Mouse (Mus musculus) R1 (cell line): ENCODE measurements around the gene Cldn11.

ENCODE experiments used
- DNase-seq: peaks from one replicate; pipeline ENCODE4 v3.0.0-alpha.2; 2018; ENCODE audit warnings: low read depth, low spot score

Cldn11 gene

DNA sequence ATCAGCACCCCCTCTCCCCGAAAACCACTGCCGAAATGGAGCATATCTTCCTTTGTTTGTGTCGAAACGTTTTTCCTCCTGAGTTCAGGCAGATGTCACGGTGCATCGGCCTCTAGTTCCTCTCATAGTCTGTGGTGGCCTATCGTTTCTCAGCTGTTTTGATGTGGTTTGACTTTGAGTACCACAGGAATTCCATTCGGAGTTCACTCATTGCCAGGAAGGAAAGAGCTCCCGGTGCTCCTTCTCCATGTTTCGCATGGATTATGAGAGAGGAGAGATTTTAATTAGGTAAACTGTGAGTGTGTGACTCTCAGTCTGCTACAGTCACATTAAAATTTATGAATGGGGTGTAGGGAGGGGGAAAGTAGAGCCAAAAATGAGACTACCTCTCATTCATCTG lies 10.3 kb downstream of the Cldn11 start:
- DNase-seq: no peak

DNA sequence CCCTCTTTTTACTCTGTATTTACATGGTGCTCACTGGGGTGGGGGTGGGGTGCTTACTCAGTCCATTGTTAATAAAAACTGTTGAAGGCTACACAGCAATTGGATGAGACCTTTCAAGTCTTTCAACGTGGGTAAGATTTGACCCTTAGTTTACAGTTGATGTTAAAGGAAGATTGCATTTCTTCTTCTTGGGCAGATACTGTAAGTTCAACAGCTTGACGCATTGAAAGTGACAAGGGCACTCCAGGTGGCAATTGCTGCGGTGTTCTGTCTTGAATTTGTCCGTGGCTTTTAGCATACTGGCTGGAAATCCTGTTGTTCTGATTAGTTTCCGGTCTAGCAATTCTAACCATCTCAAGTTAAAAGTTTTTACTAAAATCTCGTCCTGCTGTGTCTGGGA lies 11.6 kb downstream of the Cldn11 start:
- no peak for DNase-seq

DNA sequence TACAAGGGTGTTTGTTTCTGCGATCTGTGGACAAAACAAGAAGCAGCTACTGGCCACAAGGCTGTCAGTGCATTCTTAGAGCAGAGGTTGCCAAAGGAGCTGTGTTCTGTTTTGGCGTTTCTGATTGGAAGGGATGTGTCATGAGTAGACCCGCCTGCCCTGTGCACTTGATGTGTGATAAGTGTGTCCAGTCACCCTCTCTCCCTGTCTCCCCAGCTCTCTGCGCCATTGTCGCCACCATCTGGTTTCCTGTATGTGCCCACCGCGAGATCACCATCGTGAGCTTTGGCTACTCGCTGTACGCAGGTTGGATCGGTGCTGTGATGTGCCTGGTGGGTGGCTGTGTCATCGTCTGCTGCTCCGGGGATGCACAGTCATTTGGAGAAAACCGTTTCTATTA lies 13.1 kb downstream of the Cldn11 start:
- DNase-seq: no peak

DNA sequence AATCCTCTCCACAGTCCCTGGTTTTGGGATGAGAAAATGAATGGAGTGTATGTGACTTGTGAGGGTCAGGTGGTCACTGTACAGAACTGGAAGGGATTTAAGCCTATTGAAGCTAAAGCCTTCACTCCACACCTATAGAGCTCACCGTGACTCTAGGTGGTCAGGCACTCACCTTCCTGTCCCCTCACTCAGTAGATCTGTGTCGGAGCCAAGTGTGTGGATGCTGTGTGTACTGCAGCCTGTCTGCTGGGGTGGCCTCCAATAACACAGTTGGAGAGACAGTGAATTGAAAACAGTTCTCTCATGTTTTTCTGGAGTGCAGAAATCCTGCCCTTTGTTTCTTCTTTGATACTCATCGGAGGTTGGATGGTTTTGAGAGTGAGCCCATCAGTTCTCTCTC lies 16.1 kb downstream of the Cldn11 start:
- DNase-seq: no peak

DNA sequence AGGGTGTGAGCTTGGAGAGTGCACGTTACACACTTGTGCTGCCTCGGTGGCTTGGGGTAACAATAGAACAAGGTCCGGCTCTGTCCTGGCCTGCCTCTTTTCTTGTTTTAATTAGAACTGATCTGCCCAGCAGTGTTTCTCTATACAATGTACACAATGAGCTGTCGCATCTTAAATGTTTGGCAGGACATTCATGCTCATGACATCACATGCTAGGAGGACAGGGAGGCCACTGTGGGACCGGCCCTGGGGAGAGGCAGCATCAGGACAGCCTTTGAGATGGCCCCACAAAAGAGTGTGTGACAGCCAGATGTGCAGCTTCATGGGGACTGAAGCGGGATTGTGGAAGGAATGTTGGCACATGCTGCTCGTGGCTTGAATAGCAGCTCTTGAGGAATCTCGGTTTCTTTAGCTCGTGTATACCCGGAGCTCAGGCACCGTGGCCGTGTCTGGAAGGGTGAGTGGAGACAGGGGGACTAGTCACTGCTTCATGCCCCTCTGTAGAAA lies 16.7 kb downstream of the Cldn11 start:
- DNase-seq: no peak

DNA sequence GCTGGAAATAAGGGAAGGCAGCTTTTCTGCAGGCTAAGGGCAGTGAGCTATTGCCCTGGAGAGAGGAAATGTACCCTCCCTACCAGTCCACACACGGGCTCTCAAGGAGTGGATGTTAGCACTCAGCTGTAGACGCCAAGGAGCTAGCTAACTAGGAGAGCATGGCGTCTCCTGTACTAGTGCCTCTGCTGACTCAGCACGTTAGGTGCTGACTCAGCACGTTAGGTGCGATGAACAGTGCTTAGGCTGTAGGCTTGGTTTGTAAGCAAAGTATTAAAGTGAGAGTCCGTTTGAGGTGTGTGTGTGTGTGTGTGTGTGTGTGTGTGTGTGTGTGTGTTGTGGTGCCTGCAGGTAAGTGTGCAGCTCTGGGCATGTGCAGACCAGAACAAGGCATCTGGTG lies 40.6 kb downstream of the Cldn11 start:
- no peak for DNase-seq

DNA sequence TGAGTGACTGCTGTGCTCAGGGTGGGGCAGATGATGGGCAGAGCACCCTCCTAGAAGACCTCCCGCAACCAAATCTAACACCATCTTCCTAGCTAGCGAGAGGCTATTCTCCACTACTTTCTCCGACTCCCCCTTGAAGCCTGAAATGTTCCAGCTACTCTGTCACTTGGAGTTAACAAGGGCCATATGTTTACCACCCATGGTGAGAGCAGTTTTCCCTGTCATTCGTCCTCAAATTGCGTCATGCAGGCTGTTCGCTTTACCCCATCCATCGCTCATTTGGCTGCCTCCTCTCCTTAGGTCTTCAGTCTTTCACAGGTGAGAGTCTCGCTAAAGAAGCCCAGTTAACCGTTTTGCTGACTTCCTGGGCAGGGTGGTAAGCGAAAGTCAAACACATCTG lies 41.7 kb downstream of the Cldn11 start:
- DNase-seq: no peak

DNA sequence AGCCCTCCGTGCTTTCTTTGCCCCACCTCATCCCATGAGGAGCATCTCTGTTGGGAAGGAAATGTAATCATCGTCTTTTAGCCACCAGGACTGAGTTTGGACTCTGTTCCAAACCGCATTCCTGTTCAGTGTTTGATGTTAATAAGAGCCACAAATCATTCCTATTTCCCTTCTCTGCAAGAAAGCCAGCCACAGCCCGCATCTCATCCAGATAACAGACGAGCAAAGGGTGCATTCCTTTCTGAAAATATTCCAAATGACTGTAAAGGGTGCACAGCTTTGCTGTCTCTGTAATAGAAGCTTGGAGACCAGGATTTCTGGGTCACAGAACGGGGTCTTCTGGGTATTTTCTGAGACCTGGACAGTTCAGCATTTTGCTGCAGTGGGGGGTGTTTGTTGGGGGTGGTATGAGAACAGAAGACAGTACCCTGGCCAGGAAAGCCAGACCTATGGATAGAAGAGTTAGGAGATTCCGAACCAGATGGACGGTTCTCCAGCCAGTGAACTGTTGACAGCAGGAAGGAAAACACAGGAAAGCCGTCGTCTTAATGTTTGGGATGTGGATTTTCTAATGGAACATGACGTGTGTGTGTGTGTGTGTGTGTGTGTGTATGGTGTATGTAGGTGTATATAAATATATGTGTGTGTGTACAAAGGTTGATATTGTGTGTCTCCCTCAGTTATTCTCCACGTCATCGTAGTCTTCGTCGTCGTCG lies 49.6 kb downstream of the Cldn11 start:
- DNase-seq: no peak

DNA sequence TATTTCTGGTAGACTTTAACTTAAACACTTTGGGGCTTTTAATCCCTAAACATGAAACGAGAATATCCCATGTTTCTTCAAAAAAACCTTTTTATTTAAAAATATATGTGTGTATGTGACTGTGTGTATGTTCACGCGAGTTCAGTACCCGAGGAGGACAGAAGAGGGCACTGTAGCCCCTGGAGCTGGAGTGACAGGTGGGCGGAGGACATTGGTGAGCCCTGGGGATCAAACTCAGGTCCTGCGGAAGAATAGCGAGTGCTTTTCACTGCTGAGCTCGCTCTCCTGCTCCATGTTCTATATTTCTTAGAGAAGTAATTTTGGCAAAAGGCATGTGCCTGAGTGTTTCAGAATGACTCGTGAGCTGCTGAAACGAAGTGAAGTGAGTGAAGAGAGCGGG lies 54.2 kb downstream of the Cldn11 start:
- DNase-seq: peak; percentile 51

DNA sequence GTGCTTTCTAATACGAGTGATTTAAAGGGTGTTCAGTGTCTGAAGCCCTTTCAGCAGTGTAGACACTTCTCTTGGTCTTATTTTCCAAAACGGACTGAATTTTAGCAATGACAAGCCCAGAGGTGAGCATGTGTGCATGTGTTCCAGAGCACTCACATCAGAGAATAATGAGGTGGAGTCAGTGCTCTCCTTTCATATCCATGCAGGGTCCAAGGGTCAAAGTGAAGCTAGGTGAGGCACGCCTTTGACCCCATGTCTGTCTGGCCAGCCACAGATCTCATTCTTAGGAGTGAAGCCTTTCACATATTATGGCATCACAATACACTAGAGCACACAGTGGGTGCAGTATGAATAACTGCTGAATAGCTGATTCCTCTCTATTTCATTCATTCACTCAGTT lies 55.4 kb downstream of the Cldn11 start:
- no peak for DNase-seq

DNA sequence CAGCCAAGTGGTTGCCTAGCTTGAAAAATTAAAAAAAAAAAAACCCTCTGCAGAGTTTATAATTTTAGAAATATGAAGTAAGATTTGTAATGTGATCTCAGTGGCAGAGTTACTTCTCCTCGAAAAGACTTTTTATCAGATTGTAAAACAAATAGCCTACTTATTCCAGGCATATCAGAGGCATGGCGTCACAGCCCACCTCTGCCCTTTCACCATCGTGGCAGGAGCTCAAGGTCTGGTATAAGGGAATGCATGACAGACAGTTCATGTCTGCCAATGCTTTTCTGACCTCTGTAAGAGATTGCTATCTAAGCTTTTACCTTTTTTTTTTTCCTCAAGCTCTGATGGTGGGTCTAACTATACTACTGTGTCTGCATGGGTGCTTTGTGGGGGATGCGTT lies 58.3 kb downstream of the Cldn11 start:
- DNase-seq: no peak

DNA sequence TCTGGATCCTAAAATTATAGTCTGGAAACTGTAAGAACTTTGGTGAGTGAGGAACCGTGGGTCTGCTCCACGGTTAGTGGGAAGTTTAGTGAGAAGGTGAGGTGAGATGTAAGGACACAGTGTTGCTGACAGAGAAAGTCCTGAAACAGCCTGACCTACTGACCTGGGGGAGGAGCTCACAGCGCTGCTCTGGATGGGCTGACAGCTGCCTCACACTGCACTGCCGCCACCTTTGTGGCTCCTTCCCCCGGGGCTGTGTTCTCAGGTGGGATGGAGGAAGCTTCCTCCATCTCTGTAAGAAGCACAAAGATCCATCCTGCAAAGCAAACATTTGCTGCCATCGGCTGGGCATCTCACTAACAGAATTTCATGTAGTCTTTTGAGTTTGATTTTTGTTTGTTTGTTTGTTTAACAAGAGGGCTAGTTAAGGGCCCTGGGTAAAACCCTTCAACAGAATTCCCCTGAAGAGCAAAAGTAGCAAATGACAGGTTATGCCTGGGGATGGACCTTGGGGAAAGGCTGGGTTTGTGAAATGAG lies 58.8 kb downstream of the Cldn11 start:
- DNase-seq: no peak

DNA sequence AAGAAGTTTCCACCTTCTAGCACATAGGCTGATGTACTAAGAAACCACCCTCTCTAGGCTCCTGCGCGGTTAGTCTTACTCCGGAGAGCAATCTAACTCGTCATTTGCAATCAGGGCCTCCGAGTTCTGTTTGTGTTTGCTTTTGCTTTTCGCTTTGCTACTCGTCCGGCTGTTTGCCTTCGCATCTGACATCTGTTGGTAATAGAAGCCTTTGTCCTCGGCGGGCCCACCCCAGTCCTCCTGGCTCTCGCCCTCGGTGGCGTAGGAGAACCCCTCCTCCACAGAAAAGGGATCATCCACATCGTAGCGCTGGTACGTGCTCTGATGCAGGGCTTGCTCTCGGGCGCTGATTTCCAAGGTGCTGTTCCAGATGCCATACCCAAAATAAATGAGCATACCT lies 59.3 kb downstream of the Cldn11 start:
- no peak for DNase-seq

DNA sequence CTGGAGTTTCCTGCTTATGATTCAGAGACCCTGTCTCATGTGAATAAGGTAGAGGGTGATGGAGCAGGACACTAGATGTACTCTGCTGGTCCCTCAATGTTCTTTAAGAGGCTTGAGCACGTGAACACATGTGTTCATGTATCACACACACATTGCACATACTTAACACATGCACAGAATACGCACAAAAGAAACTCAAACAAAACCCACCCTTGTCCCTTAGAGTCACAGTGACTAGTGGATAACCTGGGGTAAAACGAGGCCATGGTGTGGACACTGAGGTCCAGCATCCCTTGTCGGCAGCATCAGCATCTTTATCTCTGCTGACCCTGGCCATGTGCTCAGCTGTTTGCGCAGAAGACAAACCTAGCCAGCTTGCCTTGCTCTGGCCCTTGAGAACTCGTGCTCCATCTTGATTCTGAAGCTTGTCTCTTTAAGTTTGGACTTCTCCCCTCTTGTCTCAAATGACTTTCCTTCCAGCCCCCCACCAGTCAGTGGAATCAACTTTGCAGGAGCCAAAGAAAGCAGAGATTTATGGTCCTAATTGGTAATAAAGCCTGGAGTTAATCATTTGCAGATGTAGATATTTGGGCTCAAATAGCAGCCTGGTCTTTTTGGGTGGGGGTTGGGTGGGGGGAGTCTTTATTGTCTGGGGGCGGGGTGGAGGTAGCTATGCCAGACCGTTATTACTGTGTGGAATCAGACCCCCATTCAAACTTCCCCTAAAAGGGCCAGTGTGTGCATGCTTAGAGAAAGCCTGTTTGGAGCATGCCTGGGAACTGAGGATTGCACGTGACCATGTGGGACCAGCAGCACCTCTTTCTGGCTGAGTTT lies 62.7 kb downstream of the Cldn11 start:
- no peak for DNase-seq

DNA sequence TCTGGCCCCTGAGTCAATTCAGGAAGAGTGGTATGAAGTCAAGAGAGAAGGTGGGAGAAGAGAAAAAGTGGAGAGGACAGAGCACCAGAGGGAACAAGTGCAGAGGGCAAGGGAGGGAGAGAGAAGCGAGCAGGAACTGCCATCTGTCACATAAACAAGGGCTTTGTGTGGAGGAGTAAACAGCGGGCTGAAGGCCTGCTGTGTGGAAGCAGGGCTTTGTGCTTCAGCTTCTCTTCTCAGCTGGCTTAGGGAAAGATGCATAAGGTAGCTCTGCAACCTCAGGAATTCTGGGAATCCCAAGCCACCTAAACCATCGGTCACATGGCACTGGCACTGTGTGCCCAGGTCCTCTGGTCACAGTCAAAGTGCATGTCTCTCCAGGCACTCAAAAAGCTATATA lies 64.1 kb downstream of the Cldn11 start:
- DNase-seq: no peak
